In the genomic region with DNA sequence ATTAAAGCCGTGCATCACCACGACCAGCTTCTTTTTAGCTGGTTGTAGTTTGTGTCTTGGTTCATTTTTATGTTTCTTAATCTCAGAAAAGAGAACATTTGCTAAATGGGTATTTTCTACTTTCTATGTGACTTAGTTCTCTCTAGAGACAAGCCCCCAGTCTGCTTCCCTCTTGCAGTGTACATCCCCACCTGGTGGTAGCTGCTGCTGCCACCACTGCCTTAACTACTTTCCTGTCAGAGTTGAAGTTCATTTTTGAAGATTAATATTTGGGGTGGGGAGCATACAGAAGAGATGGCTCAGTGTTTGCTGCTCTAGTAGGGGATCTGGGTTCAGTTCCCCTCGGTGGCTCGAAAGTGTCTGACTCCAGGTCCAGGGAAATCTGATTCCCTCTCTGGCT, we compare ENCODE assay signal across 17 mouse cellular contexts. TPM values are rescaled to one million over a fixed set of nuclear protein-coding genes. Genes with fewer than 3 reads are reported as not detected.
DNase-seq lines count a peak whose midpoint lies in the region; ATAC-seq and TF ChIP-seq lines count a peak whose summit lies in the region.
"Had no signal": no experiment of that assay in that cellular context is flagged by ENCODE, and none has a peak within 500 bp of the region (broad histone marks: within the 10 kb centered on the region; RNA-seq: fewer than 3 reads in every experiment).

No protein-coding gene starts in this region.

- CTCF ChIA-PET in Patski (lab: Charles Lee), result interaction anchor here (1.2 to 1.4 kb wide), 2 partner anchors 12 to 43 kb away, joined by 3 read pairs; no protein-coding TSS in a partner anchor

- H3K27me3 ChIP-seq in intestine, postnatal 0 days (replicated peaks; ENCODE audit: control insufficient read depth, insufficient read depth, low read length), result no peaks in the 10 kb centered on the region
- H3K27me3 ChIP-seq in intestine, embryonic 16.5 days (replicated peaks; ENCODE audit: control insufficient read depth, insufficient read depth, low read length), result no peaks in the 10 kb centered on the region
- no peaks in the 10 kb centered on the region for H3K27me3 ChIP-seq in lung, postnatal 0 days (replicated peaks; ENCODE audit: insufficient read depth, low read length)
- H3K27me3 ChIP-seq in CH12.LX (replicated peaks) (no peaks in the 10 kb centered on the region), Patski (no peaks in the 10 kb centered on the region)
- H3K27me3 ChIP-seq: forebrain, embryonic 12.5 days had no signal

- no peak overlapping the region for H3K27ac ChIP-seq in intestine, postnatal 0 days (ENCODE audit: low read depth, low read length)
- H3K27ac ChIP-seq in intestine, embryonic 16.5 days (ENCODE audit: low read length), result no peak overlapping the region
- no peak overlapping the region for H3K27ac ChIP-seq in lung, postnatal 0 days (ENCODE audit: low read length)
- no peak overlapping the region for H3K27ac ChIP-seq in CH12.LX (ENCODE audit: insufficient read depth, low read depth)

- no peak overlapping the region for H3K4me3 ChIP-seq in intestine, postnatal 0 days (ENCODE audit: low read depth, low read length)
- no peak overlapping the region for H3K4me3 ChIP-seq in intestine, embryonic 16.5 days (ENCODE audit: low read length)
- H3K4me3 ChIP-seq in lung, postnatal 0 days (ENCODE audit: low read depth, low read length), result no peak overlapping the region
- H3K4me3 ChIP-seq in CH12.LX (replicated peaks in 1 of 3; ENCODE audit: low read depth in 2 of 3, low read length in 2 of 3, poor library complexity in 1 of 3), result no peak overlapping the region
- H3K4me3 ChIP-seq: forebrain, embryonic 12.5 days; myocyte had no signal

- POLR2A ChIA-PET in Patski (lab: Charles Lee), result no interaction called here

- peak; percentile 41; the same call in 1 of the 2 replicates for TF ChIP-seq CTCF in intestine, postnatal 0 days (IDR thresholded peaks at IDR 0.05; ENCODE audit: low read depth)
- peak; percentile 44 for TF ChIP-seq CTCF in lung, postnatal 0 days (IDR thresholded peaks at IDR 0.05)
- TF ChIP-seq CTCF in CH12.LX (conservative IDR thresholded peaks at IDR 0.05 in 1 of 2, IDR thresholded peaks at IDR 0.05 in 1 of 2; ENCODE audit: low read depth in 2 of 2, low read length in 2 of 2) (peak in 1 of 2 experiments; percentile 73; a peak in 2 of 4 replicates), Patski (IDR thresholded peaks at IDR 0.05) (peak; percentile 56)

- WGBS in intestine, postnatal 0 days, result 92% methylated on average over 4 of the region's 4 CpGs
- WGBS in intestine, embryonic 16.5 days, result 91% methylated on average over 4 of the region's 4 CpGs
- WGBS in lung, postnatal 0 days, result 90% methylated on average over 4 of the region's 4 CpGs

- no peak for TF ChIP-seq EP300 in lung, postnatal 0 days (IDR thresholded peaks at IDR 0.05)
- no peak for TF ChIP-seq EP300 in CH12.LX (IDR thresholded peaks at IDR 0.05; ENCODE audit: low read length)

- dilution Hi-C loops in CH12.LX (cut with MboI; ENCODE audit: extremely low pct_ligation_motif_present, extremely low pct_unique_long_range_greater_than_20kb, low sequenced_read_pairs), result no loop called here

- H3K36me3 ChIP-seq in intestine, postnatal 0 days (ENCODE audit: control insufficient read depth, insufficient read depth), result no peaks in the 10 kb centered on the region
- no peaks in the 10 kb centered on the region for H3K36me3 ChIP-seq in intestine, embryonic 16.5 days (ENCODE audit: control insufficient read depth, insufficient read depth, low read length)
- no peaks in the 10 kb centered on the region for H3K36me3 ChIP-seq in lung, postnatal 0 days (ENCODE audit: insufficient read depth, low read length)
- H3K36me3 ChIP-seq in CH12.LX (replicated peaks in 1 of 2; ENCODE audit: control insufficient read depth in 1 of 2, insufficient read depth in 1 of 2, low read length in 1 of 2), result peaks cover 0 to 7% of the 10 kb centered on the region in 2 experiments

- TF ChIP-seq POLR2A in CH12.LX (IDR thresholded peaks at IDR 0.05; ENCODE audit: low read depth, low read length), result no peak

- ATAC-seq in intestine, postnatal 0 days, result no peak
- no peak for ATAC-seq in intestine, embryonic 16.5 days
- no peak for ATAC-seq in lung, postnatal 0 days
- ATAC-seq in Patski, result no peak

- no peaks in the 10 kb centered on the region for H3K4me1 ChIP-seq in intestine, postnatal 0 days (replicated peaks; ENCODE audit: control insufficient read depth, insufficient read depth, low read length)
- H3K4me1 ChIP-seq in intestine, embryonic 16.5 days (ENCODE audit: control insufficient read depth, insufficient read depth, low read length), result 0 out of 2 replicates have a peak, but pooled peaks cover under 1% of the 10 kb centered on the region
- no peaks in the 10 kb centered on the region for H3K4me1 ChIP-seq in lung, postnatal 0 days (ENCODE audit: insufficient read depth, low read depth, low read length)
- H3K4me1 ChIP-seq in CH12.LX (ENCODE audit: control insufficient read depth in 1 of 2, insufficient read depth in 2 of 2), result peaks cover 1 to 17% of the 10 kb centered on the region in 2 experiments; a peak in 3 of 4 replicates

- H3K79me2 ChIP-seq in CH12.LX (replicated peaks; ENCODE audit: control insufficient read depth, extremely low read depth, insufficient read depth, poor library complexity, severe bottlenecking), result no peaks in the 10 kb centered on the region

- in situ Hi-C loops in CH12.LX (cut with MboI; ENCODE audit: low pct_ligation_motif_present, low pct_unique_long_range_greater_than_20kb, low sequenced_read_pairs) (no loop called here), Patski (cut with MboI; ENCODE audit: low pct_unique_long_range_greater_than_20kb) (no loop called here)

- DNase-seq in lung, postnatal 0 days (ENCODE audit: low spot score), result no peak
- DNase-seq in lung, adult 18-20 months, result no peak
- DNase-seq in CH12.LX (ENCODE audit: extremely low read depth) (no peak), Patski (ENCODE audit: low read depth, low spot score) (no peak)
- DNase-seq in cerebellum, postnatal 4 days (ENCODE audit: low spot score in 2 of 2), result no peak
- DNase-seq: cerebellum, adult 11-12 months; layer of hippocampus, adult 9-11 months; lung, postnatal 36 days had no signal

- no peak overlapping the region for H3K9ac ChIP-seq in intestine, postnatal 0 days (ENCODE audit: low read depth, low read length)
- no peak overlapping the region for H3K9ac ChIP-seq in intestine, embryonic 16.5 days (ENCODE audit: low read depth, low read length)
- no peak overlapping the region for H3K9ac ChIP-seq in lung, postnatal 0 days (replicated peaks; ENCODE audit: low read depth)
- no peak overlapping the region for H3K9ac ChIP-seq in CH12.LX (ENCODE audit: insufficient read depth, low read depth)
- H3K9ac ChIP-seq: forebrain, embryonic 12.5 days; hindbrain, embryonic 14.5 days had no signal

- no peak overlapping the region for H3K4me2 ChIP-seq in intestine, postnatal 0 days (replicated peaks; ENCODE audit: low read depth)
- H3K4me2 ChIP-seq in intestine, embryonic 16.5 days (ENCODE audit: low read depth, low read length), result no peak overlapping the region
- H3K4me2 ChIP-seq in lung, postnatal 0 days (replicated peaks; ENCODE audit: low read depth, low read length), result no peak overlapping the region
- no peak overlapping the region for H3K4me2 ChIP-seq in CH12.LX (ENCODE audit: insufficient read depth, low read depth, poor library complexity, severe bottlenecking)
- H3K4me2 ChIP-seq: forebrain, embryonic 12.5 days; hindbrain, embryonic 14.5 days; midbrain, embryonic 11.5 days had no signal

- H3K9me3 ChIP-seq in intestine, postnatal 0 days (ENCODE audit: control insufficient read depth), result no peaks in the 10 kb centered on the region
- no peaks in the 10 kb centered on the region for H3K9me3 ChIP-seq in intestine, embryonic 16.5 days (ENCODE audit: control insufficient read depth, low read length)
- no peaks in the 10 kb centered on the region for H3K9me3 ChIP-seq in lung, postnatal 0 days (ENCODE audit: low read length)
- no peaks in the 10 kb centered on the region for H3K9me3 ChIP-seq in CH12.LX (replicated peaks; ENCODE audit: low read length)
- H3K9me3 ChIP-seq: forebrain, embryonic 12.5 days had no signal

- peak; percentile 65 for TF ChIP-seq RAD21 in CH12.LX (IDR thresholded peaks at IDR 0.05; ENCODE audit: low read depth, low read length)

TF ChIP-seq in CH12.LX, 34 proteins besides CTCF, POLR2A, EP300 and RAD21:
- TF ChIP-seq JUN (IDR thresholded peaks at IDR 0.05; ENCODE audit: insufficient read depth, low read depth, low read length) (no peak), SMC3 (IDR thresholded peaks at IDR 0.05; ENCODE audit: low read depth, low read length) (peak; percentile 68), ZMIZ1 (IDR thresholded peaks at IDR 0.05; ENCODE audit: low read depth, low read length) (no peak)
TF ChIP-seq in CH12.LX: peak in this region for 1.

RNA-seq across cellular contexts. Expression of gene Efcab9, which starts 31.9 kb away (rescaled TPM):
- polyA plus RNA-seq in intestine, postnatal 0 days (2015; fragmentation: Nextera tagmentation; extraction: Ambion mirVana), result 0.21 and 0.58 TPM in 2 replicates
- polyA plus RNA-seq in intestine, embryonic 16.5 days (2015; fragmentation: Nextera tagmentation; extraction: Ambion mirVana), result 0.65 and 0.77 TPM in 2 replicates
- 0.18 and 0.30 TPM in 2 replicates for polyA plus RNA-seq in lung, postnatal 0 days (2015; fragmentation: Nextera tagmentation; extraction: Ambion mirVana)
- total RNA-seq in CH12.LX (2012; rRNA removed) (0.25 TPM in 1 of 2 replicates, not detected in the other), CH12.LX (2014; rRNA removed) (not detected in 2 replicates)
- polyA plus RNA-seq in CH12.LX (2012; ENCODE audit: insufficient read length, low read depth) (1.1 and 1.5 TPM in 2 replicates), Patski (2021) (1.9 TPM)
- total RNA-seq: granulocyte monocyte progenitor cell, adult 5-6 weeks; liver, adult 2 months had no signal
- polyA plus RNA-seq: brain, embryonic 14.5 days; hindbrain, embryonic 14.5 days; liver, adult 2 months had no signal

RNA-seq across cellular contexts. Expression of gene Stk10, which starts 33.2 kb away (rescaled TPM):
- 2.6 and 2.7 TPM in 2 replicates for polyA plus RNA-seq in intestine, postnatal 0 days (2015; fragmentation: Nextera tagmentation; extraction: Ambion mirVana)
- polyA plus RNA-seq in intestine, embryonic 16.5 days (2015; fragmentation: Nextera tagmentation; extraction: Ambion mirVana), result 5.2 and 5.7 TPM in 2 replicates
- polyA plus RNA-seq in lung, postnatal 0 days (2015; fragmentation: Nextera tagmentation; extraction: Ambion mirVana), result 1.9 and 2.4 TPM in 2 replicates
- total RNA-seq in CH12.LX (2012; rRNA removed), result 18.6 and 23.2 TPM in 2 replicates
- total RNA-seq in CH12.LX (2014; rRNA removed), result 19.2 and 20.0 TPM in 2 replicates
- polyA plus RNA-seq in CH12.LX (2012; ENCODE audit: insufficient read length, low read depth), result 37.4 and 40.3 TPM in 2 replicates
- 18.1 TPM for polyA plus RNA-seq in Patski (2021)

RNA-seq across cellular contexts. Expression of gene Ubtd2, which starts 44.8 kb away (rescaled TPM):
- 7.1 and 7.9 TPM in 2 replicates for polyA plus RNA-seq in intestine, postnatal 0 days (2015; fragmentation: Nextera tagmentation; extraction: Ambion mirVana)
- polyA plus RNA-seq in intestine, embryonic 16.5 days (2015; fragmentation: Nextera tagmentation; extraction: Ambion mirVana), result 21.8 and 22.6 TPM in 2 replicates
- 23.7 and 25.1 TPM in 2 replicates for polyA plus RNA-seq in lung, postnatal 0 days (2015; fragmentation: Nextera tagmentation; extraction: Ambion mirVana)
- total RNA-seq in CH12.LX (2012; rRNA removed) (10.3 and 13.4 TPM in 2 replicates), CH12.LX (2014; rRNA removed) (17.8 and 21.4 TPM in 2 replicates)
- polyA plus RNA-seq in CH12.LX (2012; ENCODE audit: insufficient read length, low read depth) (17.4 and 18.2 TPM in 2 replicates), Patski (2021) (22.4 TPM)
